Comparison of ENCODE assay signal across 11 mouse cellular contexts in genomic region chr2:165510466-165510865, GRCm38 (mm10). TPM values are rescaled to one million over a fixed set of nuclear protein-coding genes. Genes with fewer than 3 reads are reported as not detected.
"Had no signal": no experiment of that assay in that cellular context is flagged by ENCODE, and none has a peak within 500 bp of the region (broad histone marks: within the 10 kb centered on the region; RNA-seq: fewer than 3 reads in every experiment).

No protein-coding gene starts in this region.

- H3K4me1 ChIP-seq: liver, embryonic 12.5 days had no signal

- H3K36me3 ChIP-seq: kidney, embryonic 15.5 days; limb, embryonic 10.5 days; liver, embryonic 12.5 days; midbrain, embryonic 10.5 days; neural tube, embryonic 12.5 days had no signal

- H3K27ac ChIP-seq: kidney, embryonic 15.5 days; limb, embryonic 10.5 days; liver, embryonic 12.5 days; midbrain, embryonic 10.5 days; neural tube, embryonic 12.5 days had no signal

- H3K4me2 ChIP-seq: kidney, embryonic 15.5 days; liver, embryonic 12.5 days; lung, embryonic 14.5 days; neural tube, embryonic 12.5 days had no signal

- ATAC-seq: liver, embryonic 12.5 days had no signal

- H3K27me3 ChIP-seq: kidney, embryonic 15.5 days had no signal

- H3K9me3 ChIP-seq: kidney, embryonic 15.5 days; limb, embryonic 10.5 days; liver, embryonic 12.5 days; midbrain, embryonic 10.5 days; neural tube, embryonic 12.5 days had no signal

- DNase-seq: kidney, adult 11 months; kidney, postnatal 14 days; lung, embryonic 14.5 days; lung, postnatal 10 days; lung, postnatal 4 days; midbrain, embryonic 14.5 days had no signal

- H3K4me3 ChIP-seq: kidney, embryonic 15.5 days; limb, embryonic 10.5 days; liver, embryonic 12.5 days; midbrain, embryonic 10.5 days; neural tube, embryonic 12.5 days had no signal

- H3K9ac ChIP-seq: kidney, embryonic 15.5 days; liver, embryonic 12.5 days; lung, embryonic 14.5 days; neural tube, embryonic 12.5 days had no signal

RNA-seq across cellular contexts. Expression of gene Slc13a3, which starts 37.4 kb away (rescaled TPM):
- polyA plus RNA-seq: limb, embryonic 10.5 days had no signal
